Mouse (Mus musculus) embryonic facial prominence, embryonic 15.5 days (tissue): Measurements from ENCODE around the gene Tatdn2. TPM values are rescaled to one million over a fixed set of nuclear protein-coding genes. Genes with fewer than 3 reads are reported as not detected.

Experiments
- ATAC-seq: fragments of 200-750 bp; cut with Nextera tagmentation; 2 replicates; pipeline ENCODE4 v1.8.0; 2017; ENCODE audit warnings: low read depth, moderate TSS enrichment; ENCODE audit not compliant: insufficient number of reproducible peaks, low FRiP score, low TSS enrichment
- H3K27ac ChIP-seq: fragments of 300-500 bp; sonication (generic); replicated peaks from 2 replicates; pipeline ENCODE4 v1.5.1; 2015; ENCODE audit warnings: mild to moderate bottlenecking, inconsistent platforms
- H3K27me3 ChIP-seq: fragments of 300-500 bp; sonication (generic); 2 replicates; pipeline ENCODE4 v1.6.1; 2015; ENCODE audit warnings: inconsistent platforms
- H3K36me3 ChIP-seq: fragments of 300-500 bp; sonication (generic); 2 replicates; pipeline ENCODE4 v1.6.1; 2015; ENCODE audit warnings: mild to moderate bottlenecking, inconsistent platforms
- H3K4me1 ChIP-seq: fragments of 300-500 bp; sonication (generic); 2 replicates; pipeline ENCODE4 v1.6.1; 2015; ENCODE audit warnings: inconsistent platforms
- H3K4me2 ChIP-seq: fragments of 300-500 bp; sonication (generic); replicated peaks from 2 replicates; pipeline ENCODE4 v1.6.1; 2015; ENCODE audit warnings: mild to moderate bottlenecking, inconsistent platforms
- H3K4me3 ChIP-seq: fragments of 300-500 bp; sonication (generic); replicated peaks from 2 replicates; pipeline ENCODE4 v1.5.1; 2015; ENCODE audit warnings: mild to moderate bottlenecking, inconsistent platforms
- H3K9ac ChIP-seq: fragments of 300-500 bp; sonication (generic); 2 replicates; pipeline ENCODE4 v1.6.1; 2015; ENCODE audit warnings: inconsistent platforms
- H3K9me3 ChIP-seq: fragments of 300-500 bp; sonication (generic); replicated peaks from 2 replicates; pipeline ENCODE4 v1.6.1; 2016; ENCODE audit warnings: inconsistent platforms
- whole genome bisulfite sequencing: fragments of 180-500 bp; shearing (Covaris S2); methylation state at CpG from one replicate; pipeline ENCODE4 v1.1.7; 2015; 5-methylcytosine and 5-hydroxymethylcytosine counted together
- microRNA-seq: library from miRNA; unstranded; fragments of <30 nt; microRNA quantifications from one replicate; pipeline ENCODE4, GENCODE M21; 2016; ENCODE audit warnings: borderline number of aligned reads
- polyA plus RNA-seq: library from polyadenylated mRNA; unstranded; fragments of >200 nt; fragmentation: Nextera tagmentation; extraction: Ambion mirVana; gene quantifications from 2 replicates; pipeline ENCODE4 v1.2.1, GENCODE M21; 2015

Gene Tatdn2
- polyA plus RNA-seq, 1 experiment from 2014 or later: 0.95 TPM

DNA sequence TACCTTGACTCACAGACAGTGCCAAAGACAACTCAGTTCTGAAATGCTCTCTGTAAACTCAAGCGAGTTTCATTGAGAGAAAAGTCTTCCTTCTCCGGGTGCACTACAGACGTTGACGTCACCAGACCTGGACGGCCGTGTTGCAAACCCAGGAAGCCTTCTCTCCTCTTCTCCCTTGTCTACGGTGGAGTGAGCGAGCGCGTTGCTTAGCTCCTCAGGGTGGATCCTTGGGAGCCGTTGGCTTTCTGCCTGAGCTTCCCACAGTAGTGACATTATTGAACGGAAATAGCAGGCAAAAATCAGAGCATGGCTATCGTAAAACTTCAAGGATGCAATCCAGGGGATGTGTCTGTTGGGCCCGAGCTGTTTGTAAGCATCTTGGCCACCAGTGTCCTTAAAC lies 50.4 kb downstream of the Tatdn2 start:
- Histone ChIP-seq H3K4me3 (no peak overlapping the region), H3K27ac (no peak overlapping the region), H3K27me3 (peaks cover 26% of the 10 kb centered on the region), H3K4me1 (no peaks in the 10 kb centered on the region), H3K4me2 (no peak overlapping the region), H3K36me3 (no peaks in the 10 kb centered on the region), H3K9ac (no peak overlapping the region), H3K9me3 (no peaks in the 10 kb centered on the region)
- no peak for ATAC-seq
- 84% methylated on average over 14 of the region's 14 CpGs for WGBS

DNA sequence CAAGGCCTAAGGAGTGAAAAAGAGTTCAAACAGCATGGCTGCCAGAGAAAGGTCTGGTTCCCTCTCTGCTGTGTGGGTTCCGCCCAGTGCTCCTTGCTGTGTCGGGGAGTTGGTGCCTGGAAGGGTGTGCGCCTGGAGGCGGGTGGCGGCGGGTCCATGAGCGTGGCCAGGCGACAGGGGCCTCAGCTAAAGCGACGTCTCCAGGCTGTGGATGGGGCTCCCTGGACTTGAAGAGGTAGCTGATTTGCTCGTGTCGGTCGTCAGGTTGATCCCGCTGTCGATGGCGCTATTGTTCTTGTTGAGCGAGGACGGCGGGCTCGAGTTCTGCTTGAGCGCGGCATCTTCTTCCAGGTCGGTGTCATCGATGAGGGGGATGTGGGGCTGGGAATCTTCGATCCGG lies 51.5 kb downstream of the Tatdn2 start:
- WGBS: 27% methylated on average over 26 of the region's 26 CpGs
- H3K9ac ChIP-seq: no peak overlapping the region
- peak overlapping the region; percentile 21; the same call in 1 of the 2 replicates for H3K4me2 ChIP-seq
- H3K4me1 ChIP-seq: no peaks in the 10 kb centered on the region
- no peak for ATAC-seq
- H3K27ac ChIP-seq: no peak overlapping the region
- no peak overlapping the region for H3K4me3 ChIP-seq
- peaks cover 26% of the 10 kb centered on the region for H3K27me3 ChIP-seq
- H3K36me3 ChIP-seq: no peaks in the 10 kb centered on the region
- H3K9me3 ChIP-seq: no peaks in the 10 kb centered on the region

GRCm38 (mm10) chr6:113749119-113749685 lies 52.4 kb downstream of the Tatdn2 start:
- Histone ChIP-seq H3K9me3 (no peaks in the 10 kb centered on the region), H3K4me3 (no peak overlapping the region), H3K4me2 (no peak overlapping the region), H3K9ac (no peak overlapping the region), H3K27ac (no peak overlapping the region), H3K27me3 (peaks cover 26% of the 10 kb centered on the region), H3K36me3 (no peaks in the 10 kb centered on the region), H3K4me1 (no peaks in the 10 kb centered on the region)
- WGBS: 55% methylated on average over 17 of the region's 17 CpGs
- ATAC-seq: no peak

Small RNA genes lying within 50 kb of the gene (microRNA-seq; reads per million reads assigned to microRNA genes)
- gene Mir7042: 1.9 reads per million, percentile 5 among the genes with 10 or more reads in this experiment

Other genes starting within 250 kb of the Tatdn2 start
- 11.7 and 12.2 TPM in 2 replicates for gene Il17re, start 238.6 kb upstream of the Tatdn2 start, polyA plus RNA-seq
- 34.3 and 37.5 TPM in 2 replicates for gene Il17rc, start 225.6 kb upstream of the Tatdn2 start, polyA plus RNA-seq
- gene Creld1, start 213.8 kb upstream of the Tatdn2 start, polyA plus RNA-seq: 21.5 and 22.5 TPM in 2 replicates
- gene Prrt3, start 195.1 kb upstream of the Tatdn2 start, polyA plus RNA-seq: 1.6 and 2.0 TPM in 2 replicates
- gene Emc3, start 165.4 kb upstream of the Tatdn2 start, polyA plus RNA-seq: 101 and 103 TPM in 2 replicates
- 6.6 and 6.9 TPM in 2 replicates for gene Fancd2, start 165.4 kb upstream of the Tatdn2 start, polyA plus RNA-seq
- 0.16 TPM in 1 of 2 replicates, not detected in the other for gene Fancd2os, start 96.3 kb upstream of the Tatdn2 start, polyA plus RNA-seq
- gene Brk1, start 92.3 kb upstream of the Tatdn2 start, polyA plus RNA-seq: 221 and 230 TPM in 2 replicates
- 43.4 and 47.8 TPM in 2 replicates for gene Vhl, start 73.1 kb upstream of the Tatdn2 start, polyA plus RNA-seq
- 4.0 and 5.8 TPM in 2 replicates for gene Irak2, start 58.6 kb upstream of the Tatdn2 start, polyA plus RNA-seq
- gene Ghrl, start 22.8 kb downstream of the Tatdn2 start, polyA plus RNA-seq: 0.24 TPM in 1 of 2 replicates, not detected in the other
- gene Sec13, start 43.7 kb downstream of the Tatdn2 start, polyA plus RNA-seq: 283 and 297 TPM in 2 replicates